Mouse (Mus musculus) adrenal gland, adult 18-20 months (tissue): ENCODE data around the gene Olfr47. TPM values are rescaled to one million over a fixed set of nuclear protein-coding genes. Genes with fewer than 3 reads are reported as not detected.
"Not testable (repeated sequence)": the region's sequence is repeated elsewhere in the genome, so short reads cannot be mapped to it uniquely, and the experiment has no call there.

ENCODE experiments used
- DNase-seq, 2 experiments: peaks; one replicate each; pipeline ENCODE4 v3.0.0; 2021 to 2022; ENCODE audit warnings: low spot score in 2 of 2
- long read RNA-seq, 2 experiments: library from polyadenylated mRNA; stranded (forward); transcript quantifications; one replicate each; pipeline ENCODE4 v2.0.0; 2021
- total RNA-seq, 2 experiments: library from RNA; stranded (reverse); gene quantifications; 1 replicate in 1 of 2; 2 replicates in 1 of 2; pipeline ENCODE4 v1.2.3; 2021

The Olfr47 gene
- not detected for total RNA-seq
- long read RNA-seq, experiment 1: 0 reads
- long read RNA-seq, experiment 2: 0 reads

DNA sequence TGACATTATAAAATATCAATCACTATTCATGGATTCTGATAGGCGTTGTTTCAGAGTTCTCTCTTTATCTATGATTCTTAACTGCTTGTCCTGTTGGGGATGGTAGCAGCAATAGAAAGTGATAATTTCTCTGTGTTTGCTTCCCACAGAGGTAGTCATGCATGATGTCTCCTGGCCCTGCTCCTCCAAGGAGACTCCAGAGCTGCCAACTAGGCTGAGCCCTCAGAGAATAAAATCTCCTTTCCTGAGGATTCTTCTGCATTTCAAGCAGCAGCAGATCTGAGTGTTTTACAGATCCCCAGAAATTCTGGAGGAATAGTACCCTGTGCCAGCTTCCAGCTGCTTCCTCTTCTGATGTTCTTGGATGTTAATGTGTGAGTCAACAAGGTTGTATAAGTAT is at the start of gene Olfr47:
Gene Olfr47, plus strand, starts transcription at position 275 of the 400 bp plus-strand sequence.
- not testable (repeated sequence) for DNase-seq

DNA sequence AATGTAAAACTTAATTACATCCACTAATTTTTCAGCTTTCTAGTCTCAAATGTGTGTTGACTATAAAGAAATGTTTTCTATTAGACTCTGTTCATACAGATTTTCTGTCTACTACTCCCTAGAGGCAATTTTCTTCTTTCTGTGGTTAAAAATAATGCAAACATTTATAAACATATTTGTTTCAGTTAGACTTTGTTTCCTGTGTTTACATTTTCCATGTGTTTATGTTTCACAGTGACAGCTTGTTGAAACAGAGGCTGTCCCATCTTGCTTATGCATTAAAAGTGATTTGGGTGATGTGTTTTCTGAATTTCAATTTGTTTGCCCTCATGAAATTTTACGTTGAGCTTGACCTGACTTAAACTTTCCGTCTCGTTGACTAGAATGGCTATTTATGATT is 40.3 kb upstream of the Olfr47 start:
- no peak for DNase-seq

GRCm38 (mm10) chr6:43196781-43197180 is 34.5 kb upstream of the Olfr47 start, which contains the start of gene Olfr435:
Gene Olfr435, plus strand, starts transcription at chr6:43197146.
- no peak for DNase-seq

DNA sequence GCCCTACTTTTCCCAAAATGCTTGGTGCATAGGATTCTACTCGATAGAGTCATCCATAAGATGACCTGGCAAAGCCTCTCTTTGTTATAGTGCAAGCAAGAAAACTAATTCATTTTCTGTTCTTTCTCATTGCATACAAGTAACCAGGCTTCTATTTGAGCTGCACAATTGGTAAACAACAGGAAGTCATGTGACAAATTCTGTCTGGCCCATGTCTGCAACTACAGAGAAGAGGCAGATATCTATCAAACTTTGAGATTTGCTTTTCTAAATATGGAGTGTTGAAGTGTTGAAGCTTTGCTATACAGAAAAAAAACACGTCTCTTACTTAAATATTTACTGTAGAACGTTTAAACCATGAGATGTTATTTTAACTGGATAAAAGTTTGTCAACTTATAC is 33.2 kb upstream of the Olfr47 start:
- no peak for DNase-seq

- DNase-seq: no peak
These were observed 28.5 kb upstream of the Olfr47 start for GRCm38 (mm10) chr6:43202786-43203185.

DNA sequence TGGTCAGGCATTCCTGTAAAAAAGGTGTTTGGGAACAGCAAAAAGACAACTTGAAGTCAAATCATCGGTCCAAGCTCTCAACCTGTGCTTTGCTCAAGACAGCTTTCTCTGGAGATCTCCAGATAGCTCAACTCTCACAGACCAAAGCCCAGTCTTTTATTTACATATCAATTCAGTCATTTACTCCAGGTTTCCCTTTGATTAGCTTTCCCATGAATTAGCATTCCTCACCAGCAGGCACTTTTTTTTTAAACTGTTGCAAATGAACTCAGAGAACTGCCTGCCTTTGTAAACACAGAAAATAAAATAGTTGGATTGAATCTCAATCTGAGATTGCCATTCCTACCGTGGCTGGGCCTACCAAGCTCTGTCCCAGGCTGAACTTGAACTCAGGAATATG is 26.0 kb upstream of the Olfr47 start:
- no peak for DNase-seq

DNA sequence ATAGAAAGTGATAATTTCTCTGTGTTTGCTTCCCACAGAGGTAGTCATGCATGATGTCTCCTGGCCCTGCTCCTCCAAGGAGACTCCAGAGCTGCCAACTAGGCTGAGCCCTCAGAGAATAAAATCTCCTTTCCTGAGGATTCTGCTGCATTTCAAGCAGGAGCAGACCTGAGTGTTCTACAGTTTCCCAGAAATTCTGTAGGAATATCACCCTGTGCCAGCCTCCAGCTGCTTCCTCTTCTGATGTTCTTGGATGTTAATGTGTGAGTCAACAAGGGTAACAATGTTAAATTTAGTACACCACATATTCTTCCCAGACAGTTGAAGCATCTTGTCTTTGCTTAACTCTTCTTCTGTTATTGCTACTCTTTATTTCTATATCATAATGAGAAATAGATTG is 18.5 kb upstream of the Olfr47 start, which contains the start of gene Olfr434:
Gene Olfr434, plus strand, starts transcription at position 149 of the 400 bp plus-strand sequence.
- not testable (repeated sequence) for DNase-seq

DNA sequence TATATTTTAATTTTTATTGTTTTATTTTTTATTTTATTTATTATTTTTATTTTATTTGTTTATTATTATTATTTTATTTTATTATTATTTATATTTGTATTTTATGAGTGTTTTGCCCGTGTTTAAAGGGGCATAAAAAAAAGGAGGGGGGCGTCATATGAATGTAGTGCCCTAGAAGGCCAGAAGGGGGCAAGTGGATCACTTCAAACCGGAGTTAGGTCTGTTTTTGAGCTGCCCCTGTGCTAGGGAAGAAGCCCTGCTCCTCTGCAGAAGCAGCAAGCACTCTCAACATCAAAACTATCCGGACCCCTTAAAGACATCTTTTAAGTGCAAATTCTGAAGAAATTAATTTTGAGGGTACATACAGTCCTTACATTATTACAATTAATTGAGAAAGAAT is 10.7 kb downstream of the Olfr47 start:
- DNase-seq: no peak

DNA sequence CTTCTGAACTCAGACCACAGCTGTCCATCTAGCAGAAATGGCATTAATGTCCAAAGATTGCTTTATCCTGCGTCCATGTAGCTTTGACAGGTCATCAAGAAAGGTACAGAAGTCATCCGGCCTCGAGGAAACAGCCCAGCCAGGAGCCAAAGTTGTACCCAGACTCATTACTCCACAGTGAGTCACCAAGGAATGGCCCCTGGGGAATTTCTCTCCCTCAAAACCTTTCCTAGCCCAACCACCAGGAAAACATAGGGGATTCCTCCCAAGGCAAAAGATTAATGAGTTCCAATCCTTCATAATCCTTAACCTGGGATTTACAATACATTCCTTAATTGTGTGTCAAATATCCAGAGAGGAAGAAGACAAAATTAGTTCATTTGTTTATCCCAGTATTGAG is 16.1 kb downstream of the Olfr47 start:
- no peak for DNase-seq

DNA sequence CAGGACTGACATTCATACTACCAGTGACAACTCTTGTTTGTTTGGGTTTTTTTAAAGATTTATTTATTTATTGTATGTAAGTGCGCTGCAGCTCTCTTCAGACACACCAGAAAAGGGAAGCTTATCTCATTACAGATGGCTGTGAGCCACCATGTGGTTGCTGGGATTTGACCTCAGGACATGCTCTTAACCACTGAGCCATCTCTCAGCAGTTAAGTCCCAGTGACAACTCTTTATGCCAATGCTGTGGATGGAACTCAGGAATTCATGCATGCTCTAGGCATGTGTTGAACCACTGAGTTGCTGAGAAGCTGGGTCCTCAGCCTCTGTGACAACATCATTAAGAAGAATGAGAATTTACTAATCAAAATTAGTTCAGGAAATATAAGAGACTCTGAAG is 21.7 kb downstream of the Olfr47 start:
- no peak for DNase-seq

- no peak for DNase-seq
These were observed 23.0 kb downstream of the Olfr47 start for GRCm38 (mm10) chr6:43254193-43254926.

- DNase-seq: no peak
These were observed 29.4 kb downstream of the Olfr47 start for GRCm38 (mm10) chr6:43260756-43261155.

DNA sequence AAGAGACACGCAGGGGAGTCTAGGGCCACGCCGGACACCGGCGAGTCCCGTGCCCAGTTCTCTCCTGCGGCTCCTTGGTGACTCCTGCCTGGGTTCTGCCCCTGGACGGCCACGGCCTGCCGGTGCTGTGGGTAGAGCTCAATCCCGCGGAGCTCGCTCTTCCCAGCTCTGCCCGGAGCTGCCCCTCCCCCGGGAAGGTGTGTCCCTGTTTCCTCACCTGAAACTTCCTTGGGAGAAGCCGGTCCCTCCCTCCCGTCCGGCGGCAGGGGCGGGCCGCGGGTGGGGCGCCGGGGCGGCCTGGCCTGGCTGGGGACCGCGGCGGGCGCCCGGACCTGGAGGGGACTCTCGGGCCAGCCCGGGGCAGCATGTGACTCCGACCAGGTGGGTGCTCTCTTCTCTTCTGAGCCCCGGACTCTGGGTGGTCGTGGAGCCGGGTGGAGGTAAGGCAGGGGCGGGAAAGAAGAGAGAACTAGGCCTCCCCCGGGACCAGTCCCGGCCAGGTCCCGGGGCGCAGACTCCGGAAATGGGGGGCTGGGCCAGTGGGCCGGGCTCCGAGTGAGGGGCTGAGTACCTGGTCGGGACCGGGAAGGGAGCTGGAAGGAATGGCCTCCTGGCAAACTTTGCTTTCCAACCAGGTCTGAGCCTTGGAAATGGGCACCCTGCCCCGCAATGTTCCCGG is 34.2 kb downstream of the Olfr47 start, which contains the start of gene Arhgef5:
Gene Arhgef5, plus strand, starts transcription at position 220 of the 679 bp plus-strand sequence.
- peak; percentile 60 to 63 for DNase-seq

- DNase-seq: peak; percentile 9 to 41
These were observed 35.0 kb downstream of the Olfr47 start for GRCm38 (mm10) chr6:43266356-43266755.

DNA sequence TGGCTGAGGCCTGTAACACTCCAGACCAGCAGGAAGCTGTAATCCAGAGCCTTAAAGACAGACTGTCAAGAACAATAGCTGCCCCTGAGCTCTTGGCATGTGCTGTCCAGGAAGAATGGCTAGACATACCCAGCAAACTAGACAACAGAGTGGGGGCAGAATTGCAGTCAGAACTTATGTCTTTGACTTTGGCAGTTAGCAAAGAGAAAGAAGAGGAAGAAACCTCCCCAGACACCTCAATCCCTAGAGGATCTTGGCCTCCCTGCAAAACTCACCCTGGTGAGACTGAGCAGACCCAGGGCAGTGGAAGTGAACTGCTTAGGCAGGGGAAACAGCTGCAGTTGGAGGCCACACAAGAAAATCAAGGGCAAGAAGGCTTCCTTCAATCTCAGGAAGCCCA is 41.3 kb downstream of the Olfr47 start:
- DNase-seq: no peak

- no peak for DNase-seq
These were observed 42.8 kb downstream of the Olfr47 start for GRCm38 (mm10) chr6:43274123-43274522.

- no peak for DNase-seq
These were observed 46.9 kb downstream of the Olfr47 start for GRCm38 (mm10) chr6:43278247-43278646.

GRCm38 (mm10) chr6:43280481-43280880 is 49.2 kb downstream of the Olfr47 start:
- DNase-seq: no peak
